Mouse (Mus musculus) erythroblast, embryonic 14.5 days (primary cell): ENCODE data around the gene Dlg2.

ENCODE experiments used
- GATA1 ChIP-seq: IDR thresholded peaks from 2 replicates; pipeline ENCODE4 v1.6.1; 2012; ENCODE audit warnings: low read length, inconsistent platforms, mixed read lengths
- TAL1 ChIP-seq: IDR thresholded peaks from 3 replicates; pipeline ENCODE4 v1.6.1; 2012; ENCODE audit warnings: low read length, inconsistent platforms, mixed read lengths

GRCm38 (mm10) chr7:92333220-92333898 lies 1856.9 kb downstream of the Dlg2 start:
- TF ChIP-seq GATA1 (no peak), TAL1 (no peak)
